Mouse (Mus musculus): Measurements from ENCODE around the gene Taf6l. TPM values are rescaled to one million over a fixed set of nuclear protein-coding genes. Genes with fewer than 3 reads are reported as not detected.

Taf6l gene
- polyA plus RNA-seq, 1 experiment, result 22.7 TPM

DNA sequence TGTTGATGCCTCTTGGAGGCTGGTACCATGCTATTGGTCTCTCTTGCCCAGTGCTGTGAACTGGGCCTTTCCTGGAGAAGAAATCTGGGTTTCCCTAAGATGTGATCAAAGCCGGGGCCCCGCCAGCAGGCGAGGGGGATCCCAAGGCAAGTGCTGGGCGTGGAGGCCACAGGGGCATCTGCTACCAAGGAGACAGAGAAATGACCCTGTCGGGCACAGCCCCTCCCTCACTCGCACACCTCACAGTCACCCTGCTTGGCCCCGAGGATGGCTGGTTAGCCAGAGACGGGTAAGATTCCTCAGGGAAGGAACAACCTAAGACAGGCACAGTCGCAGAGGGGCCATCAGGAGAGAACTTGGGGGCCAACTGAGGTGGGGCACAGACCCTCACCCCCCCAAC is 20.7 kb downstream of the Taf6l start:
- H3K27ac ChIP-seq (ENCODE audit: insufficient read depth, low read length), result no peak overlapping the region
- TF ChIP-seq POLR2A (IDR thresholded peaks at IDR 0.05; ENCODE audit: low read depth, low read length) (no peak), CTCF (IDR thresholded peaks at IDR 0.05; ENCODE audit: borderline replicate concordance, insufficient read depth, low read length) (no peak)
- no peak overlapping the region for H3K4me3 ChIP-seq (ENCODE audit: insufficient read depth, low read length)
- H3K4me1 ChIP-seq (ENCODE audit: control insufficient read depth, insufficient read depth, low read length), result no peaks in the 10 kb centered on the region

- no peak overlapping the region for H3K4me3 ChIP-seq (ENCODE audit: insufficient read depth, low read length)
- 0 out of 2 replicates have a peak, but pooled peaks cover 2% of the 10 kb centered on the region for H3K4me1 ChIP-seq (ENCODE audit: control insufficient read depth, insufficient read depth, low read length)
- TF ChIP-seq POLR2A (IDR thresholded peaks at IDR 0.05; ENCODE audit: low read depth, low read length), result no peak
- TF ChIP-seq CTCF (IDR thresholded peaks at IDR 0.05; ENCODE audit: borderline replicate concordance, insufficient read depth, low read length), result no peak
- H3K27ac ChIP-seq (ENCODE audit: insufficient read depth, low read length), result no peak overlapping the region
Observed at GRCm38 (mm10) chr19:8763276-8763675, 22.9 kb downstream of the Taf6l start.

GRCm38 (mm10) chr19:8760757-8761156 is 25.5 kb downstream of the Taf6l start:
- no peak for TF ChIP-seq CTCF (IDR thresholded peaks at IDR 0.05; ENCODE audit: borderline replicate concordance, insufficient read depth, low read length)
- no peak for TF ChIP-seq POLR2A (IDR thresholded peaks at IDR 0.05; ENCODE audit: low read depth, low read length)
- Histone ChIP-seq H3K4me3 (ENCODE audit: insufficient read depth, low read length) (no peak overlapping the region), H3K4me1 (ENCODE audit: control insufficient read depth, insufficient read depth, low read length) (0 out of 2 replicates have a peak, but pooled peaks cover 2% of the 10 kb centered on the region), H3K27ac (ENCODE audit: insufficient read depth, low read length) (no peak overlapping the region)

GRCm38 (mm10) chr19:8758899-8759298 is 27.3 kb downstream of the Taf6l start:
- peak overlapping the region; percentile 44; the same call in 1 of the 2 replicates for H3K4me3 ChIP-seq (ENCODE audit: insufficient read depth, low read length)
- TF ChIP-seq CTCF (IDR thresholded peaks at IDR 0.05; ENCODE audit: borderline replicate concordance, insufficient read depth, low read length), result no peak
- no peak for TF ChIP-seq POLR2A (IDR thresholded peaks at IDR 0.05; ENCODE audit: low read depth, low read length)
- H3K27ac ChIP-seq (ENCODE audit: insufficient read depth, low read length), result no peak overlapping the region
- H3K4me1 ChIP-seq (ENCODE audit: control insufficient read depth, insufficient read depth, low read length), result peaks cover 9% of the 10 kb centered on the region; the same call in 1 of the 2 replicates

GRCm38 (mm10) chr19:8757471-8757998 is 28.7 kb downstream of the Taf6l start:
- Histone ChIP-seq H3K27ac (ENCODE audit: insufficient read depth, low read length) (peak overlapping the region; percentile 10; the same call in 1 of the 2 replicates), H3K4me3 (ENCODE audit: insufficient read depth, low read length) (peak overlapping the region; percentile 99), H3K4me1 (ENCODE audit: control insufficient read depth, insufficient read depth, low read length) (peaks cover 9% of the 10 kb centered on the region; the same call in 1 of the 2 replicates)
- TF ChIP-seq CTCF (IDR thresholded peaks at IDR 0.05; ENCODE audit: borderline replicate concordance, insufficient read depth, low read length) (no peak), POLR2A (IDR thresholded peaks at IDR 0.05; ENCODE audit: low read depth, low read length) (no peak)

DNA sequence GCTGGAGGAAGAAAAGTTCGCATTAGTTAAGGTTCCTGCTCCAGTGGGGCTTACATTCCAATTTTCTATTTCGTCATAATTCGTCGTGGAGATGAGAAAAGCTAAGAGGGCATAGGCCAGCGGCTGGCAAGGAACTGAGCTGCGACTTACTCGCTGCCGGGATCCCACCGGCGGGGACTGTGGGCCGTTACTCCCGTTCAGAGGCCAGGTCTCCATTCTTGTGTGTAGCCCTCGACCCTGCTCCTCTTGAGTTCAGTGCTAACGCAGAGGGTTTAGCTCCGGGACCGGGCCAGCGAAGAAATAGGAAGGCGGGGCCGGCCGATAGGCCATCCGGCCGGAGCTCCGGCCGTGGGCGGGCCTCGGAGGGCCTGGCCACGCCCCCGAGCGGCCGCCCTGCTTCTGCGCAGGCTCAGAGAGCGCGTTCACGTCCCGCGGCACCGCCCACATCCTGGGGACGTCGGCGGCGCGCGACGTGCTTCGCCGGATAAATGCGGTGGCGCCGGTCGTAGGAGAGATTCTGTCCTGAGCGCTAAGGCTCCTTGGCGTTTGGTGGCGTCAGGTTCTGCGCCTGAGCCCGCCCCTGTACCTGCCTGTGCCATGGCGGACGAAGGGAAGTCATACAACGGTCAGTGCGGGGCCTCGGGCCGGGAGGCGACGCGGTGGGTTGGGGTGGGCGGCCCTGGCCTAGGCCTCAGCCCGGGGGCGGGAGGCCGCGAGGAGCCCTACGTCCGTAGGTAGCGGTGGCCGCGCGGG is 29.4 kb downstream of the Taf6l start, which contains the start of gene Nxf1:
Nxf1 (plus strand) TSS at position 439 of the 753 bp plus-strand sequence.
- TF ChIP-seq POLR2A (IDR thresholded peaks at IDR 0.05; ENCODE audit: low read depth, low read length), result peak; percentile 94
- no peak for TF ChIP-seq CTCF (IDR thresholded peaks at IDR 0.05; ENCODE audit: borderline replicate concordance, insufficient read depth, low read length)
- H3K27ac ChIP-seq (ENCODE audit: insufficient read depth, low read length), result peak within 1 kb of the TSS; percentile 87

GRCm38 (mm10) chr19:8755652-8756051 is 30.6 kb downstream of the Taf6l start:
- Histone ChIP-seq H3K27ac (ENCODE audit: insufficient read depth, low read length) (no peak overlapping the region), H3K4me1 (ENCODE audit: control insufficient read depth, insufficient read depth, low read length) (peaks cover 9% of the 10 kb centered on the region; the same call in 1 of the 2 replicates), H3K4me3 (ENCODE audit: insufficient read depth, low read length) (no peak overlapping the region)
- TF ChIP-seq CTCF (IDR thresholded peaks at IDR 0.05; ENCODE audit: borderline replicate concordance, insufficient read depth, low read length), result no peak
- no peak for TF ChIP-seq POLR2A (IDR thresholded peaks at IDR 0.05; ENCODE audit: low read depth, low read length)

More for the DNA sequence above, 29.4 kb downstream of the Taf6l start, which contains the start of gene Nxf1:
- peaks cover 9% of the 10 kb centered on the region; the same call in 1 of the 2 replicates for H3K4me1 ChIP-seq (ENCODE audit: control insufficient read depth, insufficient read depth, low read length)
- H3K4me3 ChIP-seq (ENCODE audit: insufficient read depth, low read length), result peak within 1 kb of the TSS; percentile 99

- no peak for TF ChIP-seq POLR2A (IDR thresholded peaks at IDR 0.05; ENCODE audit: low read depth, low read length)
- TF ChIP-seq CTCF (IDR thresholded peaks at IDR 0.05; ENCODE audit: borderline replicate concordance, insufficient read depth, low read length), result no peak
- H3K4me3 ChIP-seq (ENCODE audit: insufficient read depth, low read length), result no peak overlapping the region
- no peak overlapping the region for H3K27ac ChIP-seq (ENCODE audit: insufficient read depth, low read length)
- peaks cover 6% of the 10 kb centered on the region; the same call in 1 of the 2 replicates for H3K4me1 ChIP-seq (ENCODE audit: control insufficient read depth, insufficient read depth, low read length)
Observed at GRCm38 (mm10) chr19:8747368-8747767, 38.8 kb downstream of the Taf6l start.

- H3K4me1 ChIP-seq (ENCODE audit: control insufficient read depth, insufficient read depth, low read length), result peaks cover 6% of the 10 kb centered on the region; the same call in 1 of the 2 replicates
- no peak for TF ChIP-seq CTCF (IDR thresholded peaks at IDR 0.05; ENCODE audit: borderline replicate concordance, insufficient read depth, low read length)
- no peak for TF ChIP-seq POLR2A (IDR thresholded peaks at IDR 0.05; ENCODE audit: low read depth, low read length)
- H3K4me3 ChIP-seq (ENCODE audit: insufficient read depth, low read length), result no peak overlapping the region
- no peak overlapping the region for H3K27ac ChIP-seq (ENCODE audit: insufficient read depth, low read length)
Observed at GRCm38 (mm10) chr19:8745382-8745781, 40.8 kb downstream of the Taf6l start.

GRCm38 (mm10) chr19:8742176-8742575 is 44.0 kb downstream of the Taf6l start:
- peak overlapping the region; percentile 46 for H3K27ac ChIP-seq (ENCODE audit: insufficient read depth, low read length)
- peaks cover 6% of the 10 kb centered on the region; the same call in 1 of the 2 replicates for H3K4me1 ChIP-seq (ENCODE audit: control insufficient read depth, insufficient read depth, low read length)
- TF ChIP-seq POLR2A (IDR thresholded peaks at IDR 0.05; ENCODE audit: low read depth, low read length), result no peak
- TF ChIP-seq CTCF (IDR thresholded peaks at IDR 0.05; ENCODE audit: borderline replicate concordance, insufficient read depth, low read length), result no peak
- H3K4me3 ChIP-seq (ENCODE audit: insufficient read depth, low read length), result peak overlapping the region; percentile 91
